Mouse (Mus musculus) CH12.LX (cell line): ENCODE measurements around the gene Musk.

Experiments
- BHLHE40 ChIP-seq: IDR thresholded peaks from 2 replicates; pipeline ENCODE4 v1.6.1; 2011; ENCODE audit warnings: mild to moderate bottlenecking, low read depth, low read length, improper control_type of control experiment
- CHD2 ChIP-seq: IDR thresholded peaks from 2 replicates; pipeline ENCODE4 v1.6.1; 2011; ENCODE audit warnings: low read length, improper control_type of control experiment
- CTCF ChIP-seq, 2 experiments: IDR thresholded peaks in 1 of 2; conservative IDR thresholded peaks in 1 of 2; 2 replicates each; pipeline ENCODE4 v1.5.1; 2011 to 2012; ENCODE audit warnings: low read depth in 2 of 2, low read length in 2 of 2, improper control_type of control experiment in 1 of 2, inconsistent platforms in 1 of 2, mild to moderate bottlenecking in 1 of 2, moderate library complexity in 1 of 2
- KAT2A ChIP-seq: IDR thresholded peaks from 2 replicates; pipeline ENCODE4 v1.6.1; 2012; ENCODE audit warnings: low read length, improper control_type of control experiment, inconsistent platforms; ENCODE audit not compliant: insufficient replicate concordance
- MAX ChIP-seq: IDR thresholded peaks from 2 replicates; pipeline ENCODE4 v1.6.1; 2011; ENCODE audit warnings: low read length, improper control_type of control experiment
- MYC ChIP-seq: IDR thresholded peaks from 2 replicates; pipeline ENCODE4 v1.6.1; 2011; ENCODE audit warnings: low read depth, mild to moderate bottlenecking, improper control_type of control experiment, low read length
- TBP ChIP-seq: conservative IDR thresholded peaks from 2 replicates; pipeline ENCODE4 v1.6.1; 2011; ENCODE audit warnings: low read depth, low read length, improper control_type of control experiment
- USF2 ChIP-seq: conservative IDR thresholded peaks from 2 replicates; pipeline ENCODE4 v1.6.1; 2011; ENCODE audit warnings: low read depth, low read length, improper control_type of control experiment

DNA sequence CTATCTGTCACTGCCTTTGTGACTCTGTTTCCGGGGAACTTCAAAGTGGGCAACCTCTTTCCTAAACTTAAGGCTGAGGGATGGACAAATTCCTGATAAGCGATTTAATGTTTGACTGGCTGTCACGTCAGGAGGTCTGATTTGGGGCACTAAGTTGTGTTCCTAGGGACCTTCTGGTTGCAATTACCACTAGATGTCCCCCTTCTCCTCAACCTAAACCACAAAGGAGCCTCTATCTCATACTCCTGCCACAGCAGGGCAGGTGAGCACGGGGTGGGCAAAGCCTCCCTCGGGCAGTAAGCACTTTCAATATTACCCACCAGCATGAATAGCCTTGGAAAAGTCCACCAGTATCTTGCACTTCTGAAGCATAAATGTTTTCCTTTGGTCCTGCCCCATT, 133.5 kb downstream of the Musk start:
- TF ChIP-seq BHLHE40 = no peak
- no peak for TF ChIP-seq MYC
- no peak for TF ChIP-seq MAX
- no peak for TF ChIP-seq TBP
- no peak for TF ChIP-seq CHD2
- TF ChIP-seq CTCF (conservative IDR thresholded peaks at IDR 0.05 in 1 of 2, IDR thresholded peaks at IDR 0.05 in 1 of 2; ENCODE audit: low read depth in 2 of 2, low read length in 2 of 2) = peak in 1 of 2 experiments; percentile 61; a peak in 2 of 4 replicates
- no peak for TF ChIP-seq KAT2A
- TF ChIP-seq USF2 = no peak
